Mouse (Mus musculus) myocyte (in vitro differentiated cells): Measurements from ENCODE around the gene Rnf149. TPM values are rescaled to one million over a fixed set of nuclear protein-coding genes. Genes with fewer than 3 reads are reported as not detected.

Experiments
- H3K27me3 ChIP-seq: one replicate; pipeline ENCODE4 v1.6.1; 2011; ENCODE audit not compliant: control insufficient read depth, insufficient read depth, insufficient read length
- H3K36me3 ChIP-seq: one replicate; pipeline ENCODE4 v1.6.1; 2011; ENCODE audit not compliant: control insufficient read depth, insufficient read depth
- H3K4me2 ChIP-seq: one replicate; pipeline ENCODE4 v1.6.1; 2011; ENCODE audit warnings: low read depth, control low read depth
- H3K4me3 ChIP-seq: one replicate; pipeline ENCODE4 v1.5.1; 2011; ENCODE audit warnings: mild to moderate bottlenecking, control low read depth, moderate library complexity
- H3K79me2 ChIP-seq: one replicate; pipeline ENCODE4 v1.6.1; 2011; ENCODE audit not compliant: control insufficient read depth, insufficient read depth
- H3ac ChIP-seq: one replicate; pipeline ENCODE4 v1.6.1; 2011; ENCODE audit not compliant: control insufficient read depth, insufficient read length
- CEBPB ChIP-seq: IDR thresholded peaks from 2 replicates; pipeline ENCODE4 v1.6.1; 2011; ENCODE audit warnings: mild to moderate bottlenecking, moderate library complexity; ENCODE audit not compliant: poor library complexity, insufficient read depth, severe bottlenecking
- E2F4 ChIP-seq: IDR thresholded peaks from one replicate; pipeline ENCODE4 v1.6.1; 2011; ENCODE audit warnings: mild to moderate bottlenecking, control low read depth, moderate library complexity; ENCODE audit not compliant: insufficient read depth
- MAX ChIP-seq: IDR thresholded peaks from one replicate; pipeline ENCODE4 v1.6.1; 2011; ENCODE audit warnings: low read depth, mild to moderate bottlenecking, control low read depth
- MYOD1 ChIP-seq, 3 experiments: IDR thresholded peaks; one replicate each; pipeline ENCODE4 v1.6.1; 2011; ENCODE audit warnings: control low read depth in 2 of 3, low read depth in 2 of 3, mild to moderate bottlenecking in 2 of 3, moderate library complexity in 1 of 3; ENCODE audit not compliant: insufficient read length in 2 of 3, control insufficient read depth in 1 of 3
- MYOG ChIP-seq, 3 experiments: IDR thresholded peaks; one replicate each; pipeline ENCODE4 v1.6.1; 2011; ENCODE audit warnings: control low read depth in 2 of 3, low read depth in 2 of 3, mild to moderate bottlenecking in 2 of 3; ENCODE audit not compliant: insufficient read length in 2 of 3, control insufficient read depth in 1 of 3, insufficient read depth in 1 of 3
- POLR2A ChIP-seq: IDR thresholded peaks from one replicate; pipeline ENCODE4 v1.6.1; 2011; ENCODE audit warnings: low read depth, mild to moderate bottlenecking, control low read depth, moderate library complexity; ENCODE audit not compliant: insufficient read length
- POLR2AphosphoS2 ChIP-seq: IDR thresholded peaks from one replicate; pipeline ENCODE4 v1.6.1; 2011; ENCODE audit warnings: low read depth, control low read depth; ENCODE audit not compliant: insufficient read length
- REST ChIP-seq: IDR thresholded peaks from one replicate; pipeline ENCODE4 v1.6.1; 2011; ENCODE audit warnings: mild to moderate bottlenecking, control low read depth, moderate library complexity; ENCODE audit not compliant: insufficient read depth, insufficient read length
- SRF ChIP-seq: IDR thresholded peaks from one replicate; pipeline ENCODE4 v1.6.1; 2011; ENCODE audit warnings: low read depth; ENCODE audit not compliant: control insufficient read depth, insufficient read length
- TCF12 ChIP-seq: IDR thresholded peaks from one replicate; pipeline ENCODE4 v1.6.1; 2011; ENCODE audit warnings: mild to moderate bottlenecking, control low read depth; ENCODE audit not compliant: poor library complexity, insufficient read depth, severe bottlenecking
- TCF3 ChIP-seq: IDR thresholded peaks from one replicate; pipeline ENCODE4 v1.6.1; 2011; ENCODE audit warnings: low read depth, control low read depth; ENCODE audit not compliant: insufficient read length
- USF1 ChIP-seq: IDR thresholded peaks from one replicate; pipeline ENCODE4 v1.6.1; 2011; ENCODE audit warnings: low read depth, mild to moderate bottlenecking, control low read depth, moderate library complexity
- polyA plus RNA-seq: library from polyadenylated mRNA; unstranded; fragments of >200 nt; fragmentation: generic; extraction: Trizol; gene quantifications from one replicate; pipeline ENCODE4 v1.2.1, GENCODE M21; 2012; ENCODE audit warnings: missing spikeins

The Rnf149 gene
- polyA plus RNA-seq, 1 experiment, result 17.9 TPM

DNA sequence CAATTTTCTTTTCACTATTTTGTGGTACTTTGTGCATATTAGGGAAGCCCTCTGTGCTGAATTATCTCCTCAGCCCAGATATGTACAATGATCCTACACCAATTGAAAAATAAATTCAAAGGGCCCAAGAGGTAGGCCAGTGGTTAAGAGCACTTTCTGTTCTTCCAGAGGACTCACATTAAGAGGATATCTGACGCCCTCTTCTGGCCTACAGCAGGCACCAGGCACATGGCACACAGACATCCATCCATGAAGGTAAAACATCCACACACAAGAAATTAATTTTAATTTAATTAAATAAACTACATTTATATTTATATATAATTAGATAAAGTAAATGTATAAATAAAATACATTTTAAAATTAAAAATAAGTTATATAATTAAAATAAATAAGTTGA, 72.9 kb downstream of the Rnf149 start:
- H3ac ChIP-seq, result no peak overlapping the region
- H3K4me2 ChIP-seq, result no peak overlapping the region
- no peak overlapping the region for H3K4me3 ChIP-seq
- H3K36me3 ChIP-seq, result no peaks in the 10 kb centered on the region
- H3K27me3 ChIP-seq, result peaks cover 42% of the 10 kb centered on the region
- no peaks in the 10 kb centered on the region for H3K79me2 ChIP-seq
- TF ChIP-seq POLR2AphosphoS2 (no peak), CEBPB (no peak), MYOD1 (IDR thresholded peaks at IDR 0.05; ENCODE audit: control insufficient read depth in 1 of 3, insufficient read length in 2 of 3, low read depth in 2 of 3) (no peak), TCF12 (no peak), MYOG (IDR thresholded peaks at IDR 0.05; ENCODE audit: control insufficient read depth in 1 of 3, insufficient read depth in 1 of 3, insufficient read length in 2 of 3, low read depth in 2 of 3) (no peak), MAX (no peak), POLR2A (no peak), REST (no peak), SRF (no peak), TCF3 (no peak), USF1 (no peak), E2F4 (no peak)

- H3K79me2 ChIP-seq, result no peaks in the 10 kb centered on the region
Observed at GRCm38 (mm10) chr1:39502817-39503633, 74.2 kb downstream of the Rnf149 start.

More at GRCm38 (mm10) chr1:39502817-39503633, 74.2 kb downstream of the Rnf149 start:
- H3K4me2 ChIP-seq, result no peak overlapping the region
- no peak overlapping the region for H3K4me3 ChIP-seq
- no peak for TF ChIP-seq MYOG (IDR thresholded peaks at IDR 0.05; ENCODE audit: control insufficient read depth in 1 of 3, insufficient read depth in 1 of 3, insufficient read length in 2 of 3, low read depth in 2 of 3)
- TF ChIP-seq USF1, result no peak
- TF ChIP-seq SRF, result no peak
- TF ChIP-seq MAX, result no peak
- no peak for TF ChIP-seq TCF12
- no peak for TF ChIP-seq POLR2A
- no peak for TF ChIP-seq CEBPB
- TF ChIP-seq MYOD1 (IDR thresholded peaks at IDR 0.05; ENCODE audit: control insufficient read depth in 1 of 3, insufficient read length in 2 of 3, low read depth in 2 of 3), result no peak
- TF ChIP-seq REST, result no peak
- TF ChIP-seq POLR2AphosphoS2, result no peak
- no peak overlapping the region for H3ac ChIP-seq
- peaks cover 43% of the 10 kb centered on the region for H3K27me3 ChIP-seq
- H3K36me3 ChIP-seq, result no peaks in the 10 kb centered on the region

Other genes starting within 250 kb of the Rnf149 start
- gene Rpl31, start 209.6 kb downstream of the Rnf149 start, polyA plus RNA-seq, result 1,627 TPM
- gene Tbc1d8, start 98.7 kb downstream of the Rnf149 start, polyA plus RNA-seq, result 5.8 TPM
- gene Cnot11, start 42.4 kb downstream of the Rnf149 start, polyA plus RNA-seq, result 16.8 TPM
- not detected for gene Creg2, start 74.1 kb upstream of the Rnf149 start, polyA plus RNA-seq
- 0.16 TPM for gene Rfx8, start 143.6 kb upstream of the Rnf149 start, polyA plus RNA-seq
- 0.20 TPM for gene Gm3646, start 227.9 kb upstream of the Rnf149 start, polyA plus RNA-seq